Mouse (Mus musculus) adrenal gland (tissue): Measurements from ENCODE around the gene Ppef2.

Experiments used
- intact Hi-C: fragments of 180-260 bp; cut with DNase I; formaldehyde crosslinking; loops from one replicate; pipeline ENCODE4 v1.15.1; 2025

Ppef2 gene

DNA sequence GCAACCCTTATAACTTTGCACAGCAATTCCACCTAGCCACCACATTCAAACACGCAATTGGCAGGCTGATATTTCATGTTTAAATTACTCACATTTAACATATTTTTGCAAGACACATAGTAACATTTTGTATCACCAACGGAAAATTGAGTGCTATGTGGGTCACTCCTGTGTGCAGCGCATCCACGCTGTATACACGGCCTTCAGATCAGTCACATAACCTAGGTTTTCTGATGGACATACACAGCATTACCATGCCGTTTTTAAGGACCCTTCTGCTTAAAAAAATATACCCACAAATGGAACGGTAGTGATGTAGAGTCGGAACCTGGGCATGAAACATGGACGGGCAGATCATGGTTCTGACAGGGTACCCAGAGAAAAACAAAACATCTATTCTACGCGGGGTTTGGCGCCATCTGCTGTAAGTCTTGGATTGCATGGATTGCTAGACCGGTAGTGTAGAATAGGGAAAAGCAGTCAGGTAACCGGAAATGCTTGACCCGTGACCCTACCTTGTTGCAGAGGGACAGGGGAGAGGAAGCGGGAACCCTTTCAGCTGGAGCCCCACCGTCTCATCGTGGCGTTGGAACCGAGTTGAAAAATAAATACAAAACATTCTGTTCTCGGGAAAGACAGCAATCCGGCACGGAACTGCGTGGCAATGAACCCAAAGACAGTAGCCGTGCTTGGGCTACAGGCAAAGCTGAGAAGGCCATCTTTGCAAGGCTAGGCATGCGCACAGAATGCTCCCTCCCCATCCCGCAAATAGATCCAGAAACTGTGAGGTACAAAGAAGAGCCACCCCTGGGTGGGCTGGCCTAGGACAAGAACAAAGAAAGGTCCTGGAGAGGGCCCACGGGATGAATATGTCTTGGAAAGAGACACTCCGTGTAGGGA is 16.5 kb downstream of the Ppef2 start:
- intact Hi-C loops: loop anchor here (1.0 kb wide), 1 partner anchor 44 kb away; no protein-coding TSS in a partner anchor

DNA sequence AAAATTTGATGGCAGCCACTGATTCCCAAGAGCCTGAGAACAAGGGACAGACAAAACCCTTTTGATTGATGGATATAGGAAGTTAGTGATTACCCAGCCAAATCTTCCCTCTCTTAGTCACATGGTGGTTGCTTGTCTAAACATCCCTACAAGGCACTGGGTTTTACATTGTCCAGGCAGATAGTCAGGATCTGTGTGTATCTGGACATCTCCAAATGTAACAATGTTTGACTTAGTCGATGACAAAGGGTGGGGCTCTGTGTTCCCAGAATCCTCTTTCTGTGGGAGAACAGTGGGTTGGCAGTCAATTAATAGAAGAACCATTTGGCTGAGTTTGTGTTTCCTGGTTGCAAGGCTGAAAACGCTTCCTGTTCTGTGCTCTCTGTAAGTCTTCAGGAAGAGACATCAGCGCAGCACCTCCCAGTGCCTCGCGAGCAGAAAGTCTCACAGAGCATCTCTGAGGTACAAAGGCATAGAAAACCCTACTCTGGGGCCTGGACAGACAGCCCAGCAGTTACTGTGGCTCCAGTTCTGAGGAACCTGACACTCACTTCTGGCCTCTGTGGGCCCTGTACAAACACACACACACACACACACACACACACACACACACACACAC is 21.0 kb downstream of the Ppef2 start:
- intact Hi-C loops: no loop called here

GRCm38 (mm10) chr5:92233366-92233765 is 22.7 kb downstream of the Ppef2 start:
- intact Hi-C loops: no loop called here

DNA sequence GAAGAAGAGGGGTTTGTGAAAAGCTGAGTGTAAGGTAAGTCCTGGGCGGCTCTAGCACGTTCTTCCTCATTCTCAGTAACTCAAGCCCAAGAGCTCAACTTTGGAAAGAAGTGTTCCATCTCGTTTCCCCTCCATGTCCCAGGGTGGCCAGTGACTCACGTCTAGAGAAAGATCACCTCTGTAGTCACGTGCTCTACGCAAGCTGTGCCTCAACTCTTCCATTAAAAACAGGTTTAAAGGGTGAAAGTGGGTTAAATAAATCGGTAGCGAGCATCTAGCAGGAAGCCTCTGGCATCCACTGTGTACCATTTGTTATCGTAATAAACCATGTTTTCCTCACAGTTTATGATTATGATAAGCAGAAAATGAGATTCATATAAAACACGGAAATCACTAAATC is 24.2 kb downstream of the Ppef2 start:
- intact Hi-C loops: no loop called here

DNA sequence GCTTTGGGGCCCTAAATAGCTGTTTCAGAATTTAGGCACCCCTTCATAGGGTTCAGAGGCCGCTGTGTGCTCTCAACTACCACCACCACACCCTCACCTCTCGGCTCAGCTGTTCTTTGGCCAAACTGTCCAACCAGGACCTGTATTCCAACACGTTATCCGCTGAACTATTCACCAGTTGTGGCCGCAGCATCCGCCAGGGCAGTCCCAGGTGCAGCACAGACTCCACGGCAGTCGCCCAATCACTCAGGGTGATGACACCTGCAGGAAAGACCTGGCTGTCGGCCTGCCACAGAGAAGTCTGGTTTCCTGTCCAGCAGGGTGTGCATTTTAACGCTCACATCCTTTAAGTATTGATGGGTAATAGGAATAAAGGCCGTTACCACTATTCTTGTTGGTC is 25.8 kb downstream of the Ppef2 start:
- intact Hi-C loops: no loop called here

- intact Hi-C loops: no loop called here
Measured at GRCm38 (mm10) chr5:92229514-92229913, 26.6 kb downstream of the Ppef2 start.

DNA sequence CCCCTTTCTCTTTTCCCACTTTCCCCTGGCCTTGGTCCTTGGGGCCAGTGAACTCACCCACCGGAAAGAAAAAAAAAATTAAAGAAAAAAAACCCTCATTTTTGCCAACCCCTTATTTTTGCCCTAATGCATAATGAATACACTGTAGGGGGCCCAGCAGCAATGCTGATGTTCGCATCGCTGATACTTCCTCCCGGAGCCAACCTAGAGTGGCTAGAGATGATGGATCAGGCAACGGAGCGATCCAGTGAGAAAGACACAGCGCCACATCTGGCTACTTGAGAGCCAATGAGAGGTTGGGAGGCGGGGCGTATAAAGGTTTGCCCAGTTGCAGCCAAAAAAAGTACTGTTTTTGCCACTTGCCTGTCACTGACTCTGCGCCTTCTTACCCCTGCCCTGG is 27.3 kb downstream of the Ppef2 start:
- intact Hi-C loops: no loop called here

DNA sequence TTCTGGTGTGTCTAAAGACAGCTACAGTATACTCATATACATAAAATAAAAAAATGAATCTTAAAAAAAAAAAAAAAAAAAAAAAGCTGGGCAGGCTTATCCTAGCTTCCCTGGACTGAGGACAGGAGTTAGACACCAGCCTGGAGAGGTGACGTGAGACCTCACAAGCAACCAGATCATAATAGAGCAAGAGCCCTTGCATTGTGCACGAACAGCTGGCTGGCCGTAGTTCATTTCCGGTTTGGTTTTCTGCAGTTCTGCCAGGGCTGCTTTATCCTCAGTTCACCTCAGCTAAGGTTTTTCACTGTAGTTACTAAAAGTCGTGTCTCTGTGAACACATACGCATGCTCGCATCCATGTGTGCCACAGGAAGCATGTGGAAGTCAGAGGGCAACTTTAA is 28.3 kb downstream of the Ppef2 start:
- intact Hi-C loops: no loop called here

DNA sequence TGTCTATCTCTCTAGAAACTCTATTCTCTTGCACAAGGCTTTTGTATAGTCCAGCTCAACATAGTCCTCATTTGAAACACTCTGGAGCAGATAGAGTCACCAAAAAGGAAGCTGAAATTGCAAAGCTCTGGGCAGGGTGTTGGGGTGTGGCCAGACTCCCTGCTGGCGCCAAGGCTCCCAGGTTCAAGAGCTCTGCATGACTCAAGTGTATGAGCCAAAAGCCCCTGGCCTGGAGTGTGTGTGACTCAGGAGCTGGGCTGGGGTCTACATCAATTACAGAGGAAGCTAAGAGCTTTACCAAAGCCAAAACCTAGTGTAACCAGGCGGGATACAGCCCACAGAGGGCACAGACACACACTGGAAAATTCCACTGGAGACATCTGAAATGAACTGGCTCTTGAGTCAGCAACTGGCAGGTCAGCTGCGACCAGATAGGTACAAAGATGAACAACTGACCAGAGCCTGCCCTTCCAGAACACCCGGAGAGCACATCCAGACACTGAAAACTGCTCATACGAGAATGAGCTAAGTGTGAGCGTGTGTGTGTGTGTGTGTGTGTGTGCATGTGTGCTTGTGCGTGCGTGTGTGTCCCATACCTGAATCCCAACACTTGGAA is 35.7 kb downstream of the Ppef2 start:
- intact Hi-C loops: no loop called here

GRCm38 (mm10) chr5:92219826-92220225 is 36.3 kb downstream of the Ppef2 start:
- intact Hi-C loops: no loop called here

- intact Hi-C loops: no loop called here
Measured at GRCm38 (mm10) chr5:92218915-92219793, 36.9 kb downstream of the Ppef2 start.

DNA sequence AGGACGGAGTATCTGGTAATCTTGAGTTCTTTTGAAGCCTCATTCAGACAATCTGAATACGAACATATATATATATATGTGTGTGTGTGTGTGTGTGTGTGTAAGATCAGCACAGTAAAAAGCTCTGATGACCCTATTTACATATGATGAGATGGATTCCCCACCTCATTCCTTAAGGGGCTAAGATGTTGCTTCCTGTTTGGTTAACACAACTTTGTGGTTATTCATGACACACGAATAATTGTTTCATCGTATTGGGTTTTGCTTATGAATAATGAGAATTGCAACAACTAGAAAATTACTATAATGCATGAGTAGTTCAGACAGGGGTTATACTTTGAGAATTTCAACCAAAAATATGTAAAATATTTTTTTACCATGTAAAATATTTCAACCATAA is 40.8 kb downstream of the Ppef2 start, which contains the start of gene U90926:
Gene U90926, minus strand, starts transcription at position 101 of the 400 bp plus-strand sequence.
- intact Hi-C loops: no loop called here

DNA sequence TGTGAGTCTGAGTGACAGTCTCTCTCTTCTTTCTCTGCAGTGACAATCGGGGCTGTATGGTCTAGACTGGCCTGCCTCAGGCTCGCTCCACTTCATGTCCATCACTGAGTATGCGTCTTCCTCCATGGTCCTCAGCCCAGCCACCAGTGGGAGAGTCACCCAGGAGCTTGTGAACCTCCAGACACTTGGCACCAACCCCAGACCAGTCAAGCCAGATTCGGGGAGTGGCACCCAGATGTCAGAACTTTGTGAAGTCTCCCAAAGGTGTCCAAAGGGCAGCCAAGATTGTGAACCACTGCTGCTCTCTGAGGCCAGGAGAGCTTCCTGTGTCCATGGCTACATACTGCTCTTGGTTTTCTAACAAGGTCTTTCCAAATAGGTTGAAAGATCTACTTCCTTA is 43.8 kb downstream of the Ppef2 start:
- intact Hi-C loops: no loop called here

DNA sequence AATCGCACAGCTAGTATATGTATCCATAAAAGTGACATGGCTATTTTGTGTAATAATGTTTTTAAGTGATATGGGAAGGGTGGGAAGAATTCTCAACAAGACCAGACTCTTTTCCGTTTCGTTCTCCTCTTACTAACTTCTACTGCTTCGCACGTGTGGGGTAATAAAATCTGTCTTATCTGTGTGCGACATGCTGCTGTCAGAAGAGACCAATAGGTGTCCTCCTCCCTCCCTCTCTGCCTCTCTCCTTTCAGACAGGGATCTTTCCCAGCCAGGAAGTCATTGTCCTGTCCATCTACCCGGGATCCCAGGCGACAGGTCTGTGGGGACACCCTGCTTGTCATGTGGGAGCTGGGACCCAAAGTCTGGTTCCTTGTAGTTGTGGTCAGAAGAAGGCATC is 45.9 kb downstream of the Ppef2 start:
- intact Hi-C loops: no loop called here

DNA sequence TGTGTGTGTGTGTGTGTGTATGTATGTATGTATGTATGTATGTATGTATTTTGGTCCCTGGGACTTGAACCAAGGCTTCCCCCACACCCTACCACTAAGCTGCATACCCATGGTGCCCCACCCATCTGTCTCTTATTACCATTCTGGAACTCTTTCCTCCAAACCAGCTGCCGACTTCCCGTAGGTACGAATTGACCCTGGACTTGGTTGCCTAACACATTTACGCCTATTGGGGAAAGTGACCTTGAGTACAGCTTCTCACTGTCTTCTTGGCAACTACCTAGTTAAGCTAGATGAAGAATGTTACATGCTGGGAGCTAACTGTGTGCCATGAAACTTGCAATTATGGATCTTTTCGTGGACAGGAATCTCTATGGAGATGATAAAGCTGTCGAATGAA is 50.0 kb downstream of the Ppef2 start:
- intact Hi-C loops: no loop called here

GRCm38 (mm10) chr5:92205706-92206105 is 50.4 kb downstream of the Ppef2 start:
- intact Hi-C loops: no loop called here

- intact Hi-C loops: no loop called here
Measured at GRCm38 (mm10) chr5:92205184-92205583, 50.9 kb downstream of the Ppef2 start.

- intact Hi-C loops: no loop called here
Measured at GRCm38 (mm10) chr5:92204162-92205036, 51.7 kb downstream of the Ppef2 start.

DNA sequence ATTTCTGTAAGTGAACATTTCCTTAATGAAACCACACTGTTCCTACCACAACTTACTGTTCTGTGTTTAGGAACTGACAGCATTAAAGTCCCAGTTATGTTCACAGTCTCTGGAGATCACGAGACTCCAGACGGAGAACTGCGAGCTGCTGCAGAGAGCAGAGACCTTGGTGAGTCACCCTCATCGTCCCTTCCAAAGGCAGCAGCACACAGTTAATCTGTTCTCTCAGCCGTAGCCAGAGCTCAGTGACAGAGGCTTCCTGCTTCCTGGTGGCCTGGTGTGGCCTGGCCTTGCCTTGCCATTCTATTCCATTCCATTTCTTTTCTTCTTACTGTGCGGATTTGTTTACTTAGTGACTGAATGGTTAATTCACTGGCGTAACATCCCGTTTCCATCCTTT is 57.8 kb downstream of the Ppef2 start:
- intact Hi-C loops: no loop called here
